Mouse (Mus musculus) midbrain, embryonic 13.5 days (tissue): ENCODE measurements around the gene Mlh3. TPM values are rescaled to one million over a fixed set of nuclear protein-coding genes. Genes with fewer than 3 reads are reported as not detected.
"Not testable (repeated sequence)": the region's sequence is repeated elsewhere in the genome, so short reads cannot be mapped to it uniquely, and the experiment has no call there.

Experiments used
- ATAC-seq: fragments of 200-750 bp; cut with Nextera tagmentation; 2 replicates; pipeline ENCODE4 v1.8.0; 2017; ENCODE audit warnings: mild to moderate bottlenecking, moderate TSS enrichment, moderate library complexity
- H3K27ac ChIP-seq: fragments of 300-500 bp; sonication (generic); 2 replicates; pipeline ENCODE4 v1.5.1; 2015; ENCODE audit warnings: inconsistent platforms, mild to moderate bottlenecking, moderate library complexity
- H3K27me3 ChIP-seq: fragments of 300-500 bp; sonication (generic); 2 replicates; pipeline ENCODE4 v1.6.1; 2015; ENCODE audit warnings: mild to moderate bottlenecking, inconsistent platforms
- H3K36me3 ChIP-seq: fragments of 300-500 bp; sonication (generic); 2 replicates; pipeline ENCODE4 v1.6.1; 2015; ENCODE audit warnings: mild to moderate bottlenecking, inconsistent platforms
- H3K4me1 ChIP-seq: fragments of 300-500 bp; sonication (generic); replicated peaks from 2 replicates; pipeline ENCODE4 v1.6.1; 2015; ENCODE audit warnings: inconsistent platforms
- H3K4me2 ChIP-seq: fragments of 300-500 bp; sonication (generic); replicated peaks from 2 replicates; pipeline ENCODE4 v1.6.1; 2015; ENCODE audit warnings: moderate library complexity, mild to moderate bottlenecking, inconsistent platforms
- H3K4me3 ChIP-seq: fragments of 300-500 bp; sonication (generic); replicated peaks from 2 replicates; pipeline ENCODE4 v1.5.1; 2015; ENCODE audit warnings: mild to moderate bottlenecking, inconsistent platforms
- H3K9ac ChIP-seq: fragments of 300-500 bp; sonication (generic); replicated peaks from 2 replicates; pipeline ENCODE4 v1.6.1; 2015; ENCODE audit warnings: mild to moderate bottlenecking, inconsistent platforms
- H3K9me3 ChIP-seq: fragments of 300-500 bp; sonication (generic); 2 replicates; pipeline ENCODE4 v1.6.1; 2016; ENCODE audit warnings: mild to moderate bottlenecking, inconsistent platforms
- WGBS: fragments of 180-500 bp; shearing (Covaris S2); methylation state at CpG from one replicate; pipeline ENCODE4 v1.1.7; 2015; 5-methylcytosine and 5-hydroxymethylcytosine counted together
- polyA plus RNA-seq: library from polyadenylated mRNA; unstranded; fragments of >200 nt; fragmentation: Nextera tagmentation; extraction: Ambion mirVana; gene quantifications from 2 replicates; pipeline ENCODE4 v1.2.1, GENCODE M21; 2015

The Mlh3 gene
- polyA plus RNA-seq, 1 experiment from 2014 or later, result 9.0 TPM

DNA sequence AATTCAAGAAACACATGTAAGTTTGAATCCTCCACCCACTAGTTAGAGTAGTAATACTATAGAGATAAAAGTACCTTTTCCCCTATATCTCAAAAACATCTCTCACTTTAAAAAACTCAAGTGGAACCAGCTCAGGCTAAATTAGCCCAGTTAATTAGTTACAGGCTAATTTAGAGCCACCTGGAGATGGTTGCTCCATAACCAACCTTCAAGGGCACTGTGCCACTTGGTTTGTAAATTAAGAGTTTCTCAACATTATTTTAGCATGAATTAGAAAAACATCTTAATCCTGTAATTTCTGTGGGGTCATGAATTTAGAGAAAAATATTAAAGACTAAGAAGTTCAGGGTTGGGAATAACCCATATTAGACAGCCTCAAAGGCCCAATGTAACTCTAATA lies 21.1 kb upstream of the Mlh3 start:
- H3K9me3 ChIP-seq, result no peaks in the 10 kb centered on the region
- no peak overlapping the region for H3K27ac ChIP-seq
- H3K9ac ChIP-seq, result no peak overlapping the region
- no peak for ATAC-seq
- H3K36me3 ChIP-seq, result no peaks in the 10 kb centered on the region
- H3K4me1 ChIP-seq, result peaks cover 13% of the 10 kb centered on the region
- no peak overlapping the region for H3K4me2 ChIP-seq
- H3K27me3 ChIP-seq, result peaks cover 10% of the 10 kb centered on the region
- no peak overlapping the region for H3K4me3 ChIP-seq

DNA sequence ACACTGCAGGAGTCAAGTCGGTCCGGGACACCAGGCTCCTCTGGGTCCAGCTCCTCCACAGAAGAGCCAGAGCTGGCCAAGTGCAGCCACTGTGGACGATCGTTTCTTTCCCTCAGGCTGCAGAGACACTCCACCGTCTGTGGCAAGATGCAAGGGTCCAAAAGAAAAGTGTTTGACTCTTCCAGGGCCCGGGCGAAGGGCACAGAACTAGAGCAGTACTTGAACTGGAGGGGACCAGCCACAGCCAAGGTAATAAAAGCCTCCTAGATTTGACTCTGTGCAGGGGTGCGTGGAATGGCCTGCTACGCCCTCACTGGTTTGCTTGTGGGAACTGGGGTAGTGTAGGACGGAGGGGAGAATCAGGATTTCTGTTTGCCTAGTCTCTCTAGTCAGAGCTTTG lies 20.2 kb upstream of the Mlh3 start:
- H3K9ac ChIP-seq, result no peak overlapping the region
- no peaks in the 10 kb centered on the region for H3K9me3 ChIP-seq
- ATAC-seq, result no peak
- peaks cover 10% of the 10 kb centered on the region for H3K27me3 ChIP-seq
- no peaks in the 10 kb centered on the region for H3K36me3 ChIP-seq
- peaks cover 13% of the 10 kb centered on the region for H3K4me1 ChIP-seq
- no peak overlapping the region for H3K27ac ChIP-seq
- H3K4me2 ChIP-seq, result no peak overlapping the region
- WGBS, result 80% methylated on average over 10 of the region's 10 CpGs
- no peak overlapping the region for H3K4me3 ChIP-seq

GRCm38 (mm10) chr12:85289157-85290000 lies 19.0 kb upstream of the Mlh3 start:
- H3K36me3 ChIP-seq, result no peaks in the 10 kb centered on the region
- no peak for ATAC-seq
- peak overlapping the region; percentile 67 for H3K9ac ChIP-seq
- peak overlapping the region; percentile 51 for H3K4me3 ChIP-seq
- H3K4me1 ChIP-seq, result peaks cover 13% of the 10 kb centered on the region
- peaks cover 10% of the 10 kb centered on the region for H3K27me3 ChIP-seq
- no peaks in the 10 kb centered on the region for H3K9me3 ChIP-seq
- WGBS, result 64% methylated on average over 24 of the region's 24 CpGs
- H3K4me2 ChIP-seq, result peak overlapping the region; percentile 74
- no peak overlapping the region for H3K27ac ChIP-seq

DNA sequence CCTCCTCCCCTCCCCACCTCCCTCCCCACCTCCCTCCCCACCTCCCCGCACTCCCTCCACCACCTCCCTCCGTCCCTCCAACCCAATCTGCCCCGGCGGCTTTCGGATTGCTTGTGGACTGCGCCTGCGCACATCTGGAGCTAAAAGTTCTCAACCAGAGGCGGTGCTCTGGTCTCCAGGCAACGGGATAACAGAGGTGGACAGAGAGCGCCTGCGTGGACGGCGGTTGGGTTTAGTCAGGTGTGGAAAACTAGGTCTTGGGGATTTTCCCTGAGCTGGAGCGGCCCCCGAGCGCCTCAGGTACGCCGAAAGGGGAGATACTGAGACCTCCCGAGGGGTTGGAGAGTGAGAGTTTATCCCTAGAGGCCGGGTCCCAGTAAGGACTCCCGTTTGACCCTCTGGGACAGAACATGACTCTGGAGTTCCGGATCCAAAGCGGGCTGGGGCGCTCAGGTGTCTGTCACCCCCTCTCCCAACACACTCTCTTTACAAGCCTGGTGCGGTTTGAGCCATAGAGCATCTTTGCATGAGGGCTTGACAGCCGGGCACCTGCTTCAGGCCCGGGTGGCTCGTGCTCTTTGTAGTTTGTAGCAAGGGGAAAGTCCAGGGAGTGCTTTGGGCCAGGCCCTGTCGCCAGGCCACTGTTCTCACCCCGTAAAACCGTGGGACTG lies 18.2 kb upstream of the Mlh3 start, which contains the start of gene Zc2hc1c:
Zc2hc1c (plus strand) TSS at position 106 of the 671 bp plus-strand sequence.
- Histone ChIP-seq H3K9ac (peak within 1 kb of the TSS; percentile 67), H3K4me3 (peak within 1 kb of the TSS; percentile 51), H3K27me3 (peaks cover 10% of the 10 kb centered on the region), H3K9me3 (no peaks in the 10 kb centered on the region), H3K36me3 (no peaks in the 10 kb centered on the region), H3K4me1 (peaks cover 13% of the 10 kb centered on the region), H3K4me2 (peak within 1 kb of the TSS; percentile 74), H3K27ac (no peak within 1 kb of the TSS)
- ATAC-seq, result peak; percentile 93
- under 1% methylated on average over 30 of the region's 31 CpGs for WGBS

DNA sequence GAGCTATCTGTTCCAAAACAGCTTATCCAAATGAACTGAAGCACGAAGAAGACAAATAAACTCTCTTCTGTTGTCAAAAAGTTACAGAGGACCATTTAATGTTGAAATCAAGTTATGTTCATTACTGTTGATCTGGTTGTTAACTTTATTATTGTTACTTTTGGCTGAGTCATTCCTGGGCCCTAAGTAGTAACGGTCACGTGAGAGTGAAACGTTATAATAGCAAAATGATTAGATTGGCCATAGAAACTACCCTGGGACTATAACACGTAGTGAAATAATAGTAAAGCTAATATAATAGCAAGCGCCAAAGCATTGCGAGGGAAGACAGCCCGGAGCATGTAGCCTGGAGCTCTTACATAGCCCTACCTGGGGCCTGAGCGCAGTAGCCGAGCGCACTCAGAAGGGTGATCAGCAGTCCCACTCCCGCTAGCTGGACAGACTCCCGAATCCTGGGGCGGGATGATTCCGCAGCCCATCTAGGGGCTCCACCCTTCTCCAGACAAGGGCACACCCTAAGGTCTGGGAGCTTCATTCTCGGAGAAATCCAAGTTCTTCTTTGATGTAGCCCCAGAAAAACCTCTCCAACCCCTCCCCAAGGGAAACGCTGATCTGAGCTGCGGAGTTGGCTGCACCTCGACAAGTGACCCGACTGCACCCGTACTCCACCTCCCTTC lies 17.5 kb upstream of the Mlh3 start, which contains the start of gene Acyp1:
Acyp1 (minus strand) TSS at position 630 of the 677 bp plus-strand sequence.
- H3K36me3 ChIP-seq, result no peaks in the 10 kb centered on the region
- H3K9ac ChIP-seq, result peak within 1 kb of the TSS; percentile 67
- 9% methylated on average over 21 of the region's 21 CpGs for WGBS
- peaks cover 10% of the 10 kb centered on the region for H3K27me3 ChIP-seq
- H3K4me2 ChIP-seq, result peak within 1 kb of the TSS; percentile 74
- peaks cover 13% of the 10 kb centered on the region for H3K4me1 ChIP-seq
- H3K27ac ChIP-seq, result no peak within 1 kb of the TSS
- ATAC-seq, result peak; percentile 74
- no peaks in the 10 kb centered on the region for H3K9me3 ChIP-seq
- H3K4me3 ChIP-seq, result peak within 1 kb of the TSS; percentile 51

GRCm38 (mm10) chr12:85286941-85287340 lies 16.5 kb upstream of the Mlh3 start:
- ATAC-seq, result no peak

DNA sequence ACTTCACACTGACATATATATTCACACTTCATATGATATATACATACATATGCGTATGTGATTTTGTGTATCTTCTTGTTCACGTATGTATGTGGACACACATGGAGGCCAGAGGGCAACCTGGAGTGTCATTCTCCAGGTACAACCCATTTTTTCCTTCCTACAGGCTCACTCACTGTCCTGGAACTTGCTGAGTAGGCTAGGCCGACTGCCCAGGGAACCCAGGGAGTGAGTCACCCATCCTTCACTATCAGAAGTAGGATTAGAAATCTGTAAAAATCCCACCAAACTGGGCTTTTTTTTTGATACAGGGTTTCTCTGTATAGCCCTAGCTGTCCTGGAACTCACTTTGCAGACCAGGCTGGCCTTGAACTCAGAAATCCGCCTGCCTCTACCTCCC lies 14.6 kb upstream of the Mlh3 start:
- no peaks in the 10 kb centered on the region for H3K9me3 ChIP-seq
- ATAC-seq, result no peak
- no peak overlapping the region for H3K27ac ChIP-seq
- no peak overlapping the region for H3K4me2 ChIP-seq
- peaks cover 13% of the 10 kb centered on the region for H3K4me1 ChIP-seq
- 87% methylated on average over 4 of the region's 4 CpGs for WGBS
- H3K9ac ChIP-seq, result no peak overlapping the region
- H3K4me3 ChIP-seq, result no peak overlapping the region
- H3K36me3 ChIP-seq, result no peaks in the 10 kb centered on the region
- peaks cover 8% of the 10 kb centered on the region for H3K27me3 ChIP-seq

More at GRCm38 (mm10) chr12:85286941-85287340, 16.5 kb upstream of the Mlh3 start:
- WGBS, result 36% methylated on average over 2 of the region's 5 CpGs
- Histone ChIP-seq H3K9me3 (no peaks in the 10 kb centered on the region), H3K4me1 (peaks cover 13% of the 10 kb centered on the region), H3K27me3 (peaks cover 10% of the 10 kb centered on the region), H3K4me3 (no peak overlapping the region), H3K27ac (no peak overlapping the region), H3K36me3 (no peaks in the 10 kb centered on the region), H3K4me2 (no peak overlapping the region), H3K9ac (no peak overlapping the region)

- no peak for ATAC-seq
Observed at GRCm38 (mm10) chr12:85284331-85284730, 13.9 kb upstream of the Mlh3 start.

DNA sequence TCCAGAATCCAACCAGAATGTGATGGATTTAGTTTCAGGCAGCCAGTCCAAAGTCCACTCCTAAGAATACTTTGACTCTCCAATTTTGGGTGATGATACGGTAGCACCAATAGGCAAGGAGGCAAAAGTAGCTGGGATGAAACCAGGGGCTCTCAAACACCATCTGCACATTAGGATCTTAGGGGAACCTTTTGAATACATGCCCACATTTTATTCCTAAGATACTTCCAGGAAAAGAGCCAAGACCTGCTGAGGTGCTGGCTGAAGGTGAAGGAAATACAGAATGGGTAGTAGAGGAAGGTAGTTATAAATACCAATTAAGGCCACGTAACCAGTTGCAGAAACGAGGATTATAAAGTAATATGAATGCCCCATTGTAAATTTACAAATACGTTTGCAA lies 11.4 kb upstream of the Mlh3 start:
- H3K27me3 ChIP-seq, H3K4me3 ChIP-seq, ATAC-seq, H3K4me2 ChIP-seq, H3K27ac ChIP-seq, H3K9ac ChIP-seq, H3K36me3 ChIP-seq, H3K9me3 ChIP-seq: not testable (repeated sequence)
- H3K4me1 ChIP-seq, result peaks cover 10% of the 10 kb centered on the region
- WGBS, result 98% methylated on average over 1 of the region's 4 CpGs

More at GRCm38 (mm10) chr12:85284331-85284730, 13.9 kb upstream of the Mlh3 start:
- H3K9me3 ChIP-seq, result no peaks in the 10 kb centered on the region
- H3K27me3 ChIP-seq, result peaks cover 2% of the 10 kb centered on the region
- H3K9ac ChIP-seq, result no peak overlapping the region
- no peak overlapping the region for H3K27ac ChIP-seq
- 69% methylated on average over 8 of the region's 8 CpGs for WGBS
- no peak overlapping the region for H3K4me2 ChIP-seq
- H3K4me3 ChIP-seq, result no peak overlapping the region
- H3K4me1 ChIP-seq, result peaks cover 18% of the 10 kb centered on the region
- H3K36me3 ChIP-seq, result no peaks in the 10 kb centered on the region

- H3K4me3 ChIP-seq, result peak overlapping the region; percentile 67
- ATAC-seq, result no peak; the same call in 1 of the 2 replicates
- peaks cover 10% of the 10 kb centered on the region for H3K4me1 ChIP-seq
- no peak overlapping the region for H3K9ac ChIP-seq
- no peaks in the 10 kb centered on the region for H3K36me3 ChIP-seq
- no peak overlapping the region for H3K27ac ChIP-seq
- no peaks in the 10 kb centered on the region for H3K27me3 ChIP-seq
- peak overlapping the region; percentile 87 for H3K4me2 ChIP-seq
- no peaks in the 10 kb centered on the region for H3K9me3 ChIP-seq
- 66% methylated on average over 12 of the region's 12 CpGs for WGBS
Observed at GRCm38 (mm10) chr12:85280845-85281651, 10.6 kb upstream of the Mlh3 start.

DNA sequence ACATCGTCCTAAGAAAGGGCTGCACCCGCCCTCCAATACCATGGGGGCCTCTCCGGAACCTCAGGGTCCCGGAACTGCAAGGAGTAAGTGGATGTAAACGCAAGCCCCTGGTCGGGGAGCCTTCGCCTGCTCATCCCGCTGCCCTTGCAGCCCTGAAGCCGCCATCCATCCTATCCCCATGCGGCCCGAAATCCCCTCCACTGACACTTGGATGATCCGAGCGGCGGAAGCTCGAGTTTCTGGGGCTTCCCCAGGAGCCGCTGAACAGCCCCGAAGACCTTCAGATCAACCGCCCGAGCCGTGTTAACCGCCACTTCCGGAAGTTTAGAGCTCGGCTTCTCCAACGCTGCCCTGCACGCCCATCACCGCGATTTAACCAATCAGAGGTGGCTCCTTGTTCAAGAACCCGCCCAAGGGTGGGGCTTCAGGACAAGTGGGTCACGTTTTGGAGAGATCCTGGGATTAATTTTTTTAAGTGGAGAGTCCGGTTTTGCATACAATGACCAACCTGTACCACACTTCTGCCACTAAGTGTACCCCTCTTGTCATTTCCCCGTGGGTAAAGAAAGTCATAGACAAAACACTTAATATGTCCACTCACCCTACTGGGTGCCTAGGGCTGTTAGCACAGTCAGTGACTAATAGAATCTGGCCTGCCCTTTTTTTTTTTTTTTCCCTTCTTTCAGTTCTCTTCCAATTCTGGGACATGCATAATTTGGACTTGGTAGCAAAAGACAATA lies 9.9 kb upstream of the Mlh3 start:
- peak overlapping the region; percentile 77 for H3K9ac ChIP-seq
- peaks cover 10% of the 10 kb centered on the region for H3K4me1 ChIP-seq
- ATAC-seq, result peak; percentile 99
- H3K36me3 ChIP-seq, result no peaks in the 10 kb centered on the region
- H3K9me3 ChIP-seq, result no peaks in the 10 kb centered on the region
- peak overlapping the region; percentile 69 for H3K27ac ChIP-seq
- peak overlapping the region; percentile 87 for H3K4me2 ChIP-seq
- H3K4me3 ChIP-seq, result peak overlapping the region; percentile 67
- H3K27me3 ChIP-seq, result no peaks in the 10 kb centered on the region
- under 1% methylated on average over 31 of the region's 31 CpGs for WGBS
